Mouse (Mus musculus) skeletal muscle tissue, adult 2 months (tissue): ENCODE measurements around the gene Sdccag8.
"Not testable (repeated sequence)": the region's sequence is repeated elsewhere in the genome, so short reads cannot be mapped to it uniquely, and the experiment has no call there.

Experiments used
- DNase-seq: peaks from one replicate; pipeline ENCODE4 v3.0.0-alpha.2; 2012; ENCODE audit warnings: low read depth, low spot score

The Sdccag8 gene

DNA sequence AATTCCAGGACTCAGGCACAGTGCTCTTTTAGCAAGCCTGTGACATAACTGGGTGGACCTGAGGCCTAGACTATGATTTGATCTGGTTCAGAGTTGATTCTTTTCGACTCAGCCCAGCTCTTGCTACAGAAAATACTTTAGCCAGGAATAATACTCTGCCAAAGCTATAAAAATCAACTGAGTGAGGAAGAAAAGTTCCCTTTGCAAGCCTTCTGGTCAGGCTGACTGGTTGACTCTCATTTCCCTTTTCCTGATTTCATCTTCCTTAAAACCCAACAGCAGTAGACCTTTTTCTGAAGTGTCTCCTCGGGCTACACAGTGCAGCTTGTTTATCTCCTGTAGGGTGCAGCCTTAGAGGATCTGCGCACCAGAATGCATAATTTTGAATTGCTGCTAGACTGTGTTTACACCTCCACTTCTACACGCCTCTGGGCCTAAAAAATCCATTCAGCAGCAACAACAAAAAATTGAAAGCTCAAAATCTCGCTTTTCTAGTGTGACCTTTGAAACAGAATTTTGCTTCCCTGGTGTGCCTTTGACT, 13.6 kb downstream of the Sdccag8 start:
- no peak for DNase-seq

DNA sequence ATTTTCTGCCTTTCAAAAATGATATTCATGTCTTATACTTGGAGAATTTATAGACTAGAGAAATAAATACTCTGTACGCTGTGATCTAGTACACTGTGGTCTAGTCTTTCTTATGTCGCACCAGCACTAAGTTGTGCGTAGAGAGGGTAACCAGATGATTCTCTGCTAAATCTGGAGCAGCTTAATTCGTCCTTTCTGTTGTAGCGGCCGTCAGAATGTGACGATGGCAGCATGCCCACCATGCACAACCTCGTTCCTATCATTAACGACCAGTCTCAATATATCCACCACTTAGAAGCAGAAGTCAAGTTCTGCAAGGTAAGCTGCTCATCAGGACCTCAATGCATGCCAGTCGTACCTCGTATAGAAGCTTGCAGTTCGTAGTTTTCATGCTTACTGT, 14.2 kb downstream of the Sdccag8 start:
- peak; percentile 84 for DNase-seq

DNA sequence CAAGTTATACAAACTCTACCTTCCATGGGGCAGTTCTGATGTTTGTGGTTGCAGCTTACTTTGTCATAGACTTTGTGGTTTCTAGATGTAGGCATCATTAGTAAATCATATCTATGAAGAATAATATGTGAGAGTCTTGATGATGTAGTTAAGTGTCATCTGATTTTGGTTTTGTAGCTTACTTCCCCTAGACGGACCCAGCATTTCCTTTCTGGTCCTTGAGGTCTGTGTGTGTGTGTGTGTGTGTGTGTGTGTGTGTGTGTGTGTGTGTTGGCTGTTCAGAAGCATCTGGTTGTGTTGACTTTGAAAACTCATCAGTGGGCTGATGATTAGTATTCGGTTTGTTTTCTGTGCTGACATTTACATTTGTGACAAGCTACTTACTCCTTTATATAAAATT, 17.6 kb downstream of the Sdccag8 start:
- no peak for DNase-seq

DNA sequence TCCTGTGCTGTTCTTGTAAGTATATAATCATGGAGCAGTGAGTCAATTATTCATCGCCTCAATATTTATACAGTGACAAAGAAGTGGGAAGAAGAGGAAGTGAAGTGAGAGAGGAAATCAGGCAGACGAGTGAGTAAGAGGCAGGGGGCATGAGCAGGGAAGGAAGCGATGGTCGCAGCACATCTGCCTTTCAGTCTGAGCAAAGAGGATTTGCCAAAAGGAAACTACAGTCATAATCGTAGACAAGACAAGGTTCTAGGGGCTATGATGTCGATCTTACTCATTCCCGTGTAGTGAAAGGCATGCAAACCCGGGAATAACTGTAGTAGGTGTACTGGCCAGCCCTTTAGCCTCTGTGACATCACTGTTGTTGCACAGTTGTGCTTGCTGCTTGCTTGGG, 18.1 kb downstream of the Sdccag8 start:
- no peak for DNase-seq

DNA sequence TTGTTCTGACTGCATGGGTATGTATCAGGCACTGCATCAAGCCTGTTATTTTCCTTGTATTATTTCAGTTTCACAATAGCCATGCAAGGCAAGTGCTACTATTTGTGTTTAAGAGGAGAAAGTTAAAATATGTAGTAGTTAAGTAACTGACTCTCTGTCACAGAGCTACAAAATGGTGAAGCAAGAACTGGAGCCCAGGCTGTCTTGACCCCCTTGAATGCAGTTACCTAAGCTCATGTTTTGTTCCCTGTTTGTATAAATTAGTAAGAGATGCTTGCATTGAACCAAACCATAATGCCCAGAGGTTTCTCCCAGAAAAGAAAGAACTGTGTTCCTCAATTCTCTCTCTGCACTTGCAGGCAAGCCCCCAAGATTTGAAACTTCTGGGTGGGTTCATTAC, 18.8 kb downstream of the Sdccag8 start:
- no peak for DNase-seq

DNA sequence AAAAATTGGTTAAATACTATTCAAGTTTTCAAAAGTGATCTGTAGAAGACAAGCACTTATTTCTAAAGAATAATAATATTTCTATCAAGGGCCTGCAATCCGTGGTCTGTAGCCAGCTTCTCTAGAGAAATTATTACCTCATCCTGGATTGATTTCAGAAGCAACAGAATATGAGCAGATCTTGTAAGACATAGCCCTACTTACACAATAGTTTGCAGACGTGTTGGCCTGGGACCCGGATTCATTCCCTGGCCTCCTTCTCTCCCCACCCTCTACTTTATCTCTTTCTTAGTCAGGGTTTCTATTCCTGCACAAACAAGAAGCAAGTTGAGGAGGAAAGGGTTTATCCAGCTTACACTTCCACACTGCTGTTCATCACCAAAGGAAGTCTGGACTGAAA, 19.5 kb downstream of the Sdccag8 start:
- peak; percentile 73 for DNase-seq

DNA sequence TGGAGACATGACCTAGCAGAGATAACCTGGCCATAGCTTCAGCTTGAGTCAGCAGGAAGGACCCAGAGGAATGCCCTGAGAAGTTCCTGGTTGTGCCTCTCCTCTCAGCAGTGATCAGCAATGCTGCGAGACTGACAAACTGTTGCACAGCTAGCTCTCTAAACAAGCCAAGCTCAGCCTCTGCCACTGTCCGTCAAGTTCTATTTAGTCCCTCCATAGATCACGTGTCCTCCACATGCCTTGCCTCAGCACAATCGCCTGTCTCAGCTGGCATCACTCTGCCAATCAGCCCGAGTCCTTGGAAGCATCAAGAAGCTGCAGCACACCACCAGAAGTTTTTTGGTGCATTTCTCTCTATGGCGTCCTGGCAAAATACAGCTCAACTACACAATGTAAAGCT, 20.4 kb downstream of the Sdccag8 start:
- DNase-seq, result peak; percentile 69

DNA sequence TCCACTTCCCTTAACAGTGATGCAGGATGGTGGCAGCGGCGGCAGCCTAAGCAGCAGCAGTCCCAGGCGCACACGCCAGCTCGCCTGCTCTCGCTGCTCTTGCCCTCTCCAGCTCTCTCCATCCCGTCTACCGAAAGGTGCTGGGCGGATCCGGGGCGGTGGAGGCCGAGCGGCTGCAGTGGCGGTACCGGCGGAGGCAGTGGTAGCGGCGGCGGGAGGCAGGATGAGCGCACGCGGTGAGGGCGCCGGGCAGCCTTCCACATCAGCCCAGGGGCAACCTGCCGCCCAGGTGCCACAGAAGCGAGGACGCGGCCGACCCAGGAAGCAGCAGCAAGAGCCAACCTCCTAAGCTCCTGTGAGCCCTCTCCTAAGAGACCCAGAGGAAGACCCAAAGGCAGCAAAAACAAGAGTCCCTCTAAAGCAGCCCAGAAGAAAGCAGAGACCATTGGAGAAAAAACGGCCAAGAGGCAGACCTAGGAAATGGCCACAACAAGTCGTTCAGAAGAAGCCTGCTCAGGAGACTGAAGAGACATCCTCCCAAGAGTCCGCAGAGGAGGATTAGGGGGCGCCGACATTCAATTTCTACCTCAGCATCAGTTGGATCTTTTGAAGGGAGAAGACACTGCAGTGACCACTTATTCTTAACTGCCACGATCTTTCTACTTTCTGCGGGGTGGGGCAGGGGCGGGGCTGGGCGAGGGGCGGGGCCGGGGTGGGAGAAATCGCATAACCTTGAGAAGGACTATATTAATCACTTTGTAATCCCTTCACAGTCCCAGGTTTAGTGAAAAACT, 21.2 kb downstream of the Sdccag8 start:
- DNase-seq, result no peak

DNA sequence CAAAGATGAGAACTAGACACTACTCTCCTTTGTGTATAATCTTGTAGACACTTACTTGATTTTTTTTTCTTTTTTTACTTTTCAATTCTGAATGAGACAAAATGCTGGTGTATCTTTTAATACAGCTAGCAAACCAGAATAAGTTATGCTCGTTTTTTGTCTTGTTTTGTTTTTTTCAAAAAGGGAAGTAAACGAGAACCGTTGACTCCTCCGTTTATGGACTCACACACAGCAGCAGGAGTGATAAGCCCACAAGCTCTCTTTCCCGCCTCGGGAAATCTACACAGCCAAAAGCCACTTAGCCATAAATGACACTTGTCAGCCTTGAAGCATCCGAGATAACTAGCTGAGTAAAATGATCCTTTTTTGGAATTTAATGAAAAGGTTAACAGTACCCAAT, 22.1 kb downstream of the Sdccag8 start:
- not testable (repeated sequence) for DNase-seq

DNA sequence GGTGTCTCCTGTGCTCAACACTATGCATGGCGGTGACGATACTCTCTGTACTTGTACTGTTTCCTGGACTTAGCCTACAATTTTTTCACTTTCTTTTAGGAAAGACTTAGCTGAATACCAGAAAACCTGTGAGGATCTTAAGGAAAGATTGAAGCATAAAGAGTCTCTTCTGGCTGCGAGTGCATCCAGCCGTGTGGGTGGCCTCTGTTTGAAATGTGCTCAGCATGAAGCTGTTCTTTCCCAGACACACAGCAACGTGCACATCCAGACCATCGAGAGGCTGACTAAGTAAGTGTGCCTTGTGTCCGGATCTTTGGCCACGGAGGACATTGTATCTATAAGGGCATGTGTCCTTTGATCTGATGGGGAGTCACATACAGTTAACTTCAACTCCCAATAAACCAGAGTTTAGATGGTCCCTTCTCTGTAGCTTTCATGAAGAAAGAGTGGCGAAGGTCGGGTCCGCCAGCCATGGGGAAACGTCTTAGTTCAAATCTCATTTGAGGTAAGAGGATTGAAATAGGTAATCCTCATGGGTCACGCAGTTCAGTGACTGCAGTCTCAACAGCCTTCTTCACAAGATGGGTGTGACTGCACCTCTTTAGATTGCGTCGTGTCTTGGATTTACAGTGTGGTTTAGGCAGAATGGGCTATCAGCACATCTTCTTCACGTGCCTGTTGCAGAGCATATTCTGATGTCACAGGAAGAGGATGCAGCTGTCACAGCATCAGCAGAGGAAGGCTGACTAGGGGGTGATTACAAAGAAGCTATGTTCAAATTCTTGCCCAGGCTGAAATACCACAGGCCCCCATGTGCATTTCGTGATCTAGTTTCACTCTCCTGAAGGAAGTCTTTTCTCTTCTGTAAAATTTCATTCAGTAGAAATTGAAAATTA, 30.9 kb downstream of the Sdccag8 start:
- DNase-seq, result no peak

DNA sequence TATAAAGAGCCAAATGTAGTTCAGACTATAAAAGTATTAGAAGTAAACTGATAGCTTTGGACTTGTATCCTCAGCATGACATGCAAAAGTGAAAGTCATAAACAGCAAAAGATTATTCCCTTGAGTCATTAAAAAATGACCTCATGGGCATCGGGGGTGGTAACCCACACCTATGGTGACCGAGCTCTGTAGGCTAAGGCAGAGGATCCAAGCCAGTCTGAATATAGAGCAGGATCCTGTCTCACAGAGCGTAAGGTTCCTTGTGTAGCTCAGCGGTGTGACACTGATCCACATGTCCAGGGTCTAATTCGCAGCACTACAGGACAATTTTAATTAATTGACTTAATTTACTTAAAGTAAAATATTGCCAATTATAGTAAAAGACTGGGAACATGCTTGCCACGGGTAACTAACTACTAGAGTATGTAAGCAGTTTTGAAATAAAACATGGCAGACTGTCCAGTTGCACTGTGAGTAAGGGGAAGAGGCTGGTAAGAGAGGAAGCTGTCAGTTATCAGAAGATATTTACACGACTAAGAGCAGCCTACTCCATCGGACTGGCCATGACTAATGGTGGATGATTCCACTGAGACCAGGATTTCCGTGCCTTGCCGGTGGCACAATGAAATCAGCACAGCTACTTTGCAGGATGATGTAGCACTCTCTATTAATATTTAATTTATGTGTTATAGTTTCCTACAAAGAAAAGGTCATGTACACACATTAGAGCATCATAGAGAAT, 32.8 kb downstream of the Sdccag8 start:
- DNase-seq, result peak; percentile 69

DNA sequence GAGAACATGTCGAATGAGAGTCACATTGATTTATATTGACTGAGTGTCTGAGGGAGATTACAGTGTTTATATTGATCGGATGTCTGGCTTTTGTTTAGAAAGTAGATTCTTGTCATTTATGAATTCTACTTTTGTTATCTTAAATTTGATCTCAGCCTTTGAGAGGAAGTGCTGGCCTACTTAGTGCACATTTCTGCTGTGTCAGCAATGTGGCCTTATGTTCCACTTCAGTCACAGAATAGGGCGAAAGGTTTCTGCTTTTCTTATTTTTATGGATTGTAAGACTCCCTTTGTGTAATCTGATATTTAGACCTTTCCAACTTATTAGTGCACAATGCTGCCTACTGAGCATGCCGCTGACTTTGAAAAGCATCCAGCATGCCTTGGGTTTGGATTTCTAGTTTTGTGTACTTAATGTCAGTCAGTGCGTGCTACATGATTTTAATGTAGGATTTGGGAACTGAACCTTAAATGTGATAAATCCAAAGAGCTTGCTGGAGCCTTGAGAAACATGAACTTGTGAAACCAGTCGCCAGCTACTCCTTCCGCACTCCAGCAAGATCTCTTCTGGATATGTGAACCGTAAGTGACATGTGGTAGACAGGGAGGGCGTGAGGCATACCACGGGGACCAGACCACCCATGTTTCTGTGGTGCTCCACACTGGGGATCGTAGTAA, 34.3 kb downstream of the Sdccag8 start:
- DNase-seq, result no peak

DNA sequence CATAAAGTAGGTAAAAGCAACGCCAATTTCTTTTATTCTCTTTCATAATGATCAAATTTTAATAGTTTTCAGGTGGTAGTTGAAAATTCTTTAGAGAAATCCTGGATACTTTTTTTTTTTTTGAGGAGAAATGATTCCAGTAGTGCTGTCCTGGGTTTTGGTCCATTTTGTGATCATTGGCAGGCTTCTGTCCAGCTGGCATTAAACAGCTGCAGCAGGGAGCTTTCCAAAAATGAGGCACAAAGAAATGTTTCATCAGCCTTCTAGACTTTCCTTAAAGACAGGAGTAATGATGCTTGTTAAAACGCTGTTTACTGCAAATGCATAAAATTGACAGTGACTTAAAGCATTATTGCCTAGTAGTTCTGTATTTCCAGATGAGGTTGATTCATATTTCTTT, 34.9 kb downstream of the Sdccag8 start:
- no peak for DNase-seq

DNA sequence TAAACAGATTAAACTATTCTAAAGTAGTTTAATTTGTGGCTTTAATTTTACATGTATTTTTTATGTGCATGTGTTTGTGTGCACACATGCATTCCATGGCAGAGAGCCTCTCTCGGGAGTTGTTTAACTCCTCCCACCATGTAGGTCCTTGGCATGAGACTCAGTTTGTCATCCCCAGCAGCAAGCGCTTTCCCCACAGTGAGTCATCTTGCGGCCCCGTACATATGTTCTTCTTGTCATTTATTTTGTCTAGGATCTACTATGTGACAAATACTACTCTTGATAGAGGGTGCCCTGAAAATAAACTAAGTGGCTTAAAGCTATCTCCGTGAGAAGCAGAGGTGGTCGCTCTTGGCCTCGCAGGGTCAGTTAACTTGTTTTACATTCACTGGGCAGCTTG, 36.9 kb downstream of the Sdccag8 start:
- DNase-seq, result no peak

DNA sequence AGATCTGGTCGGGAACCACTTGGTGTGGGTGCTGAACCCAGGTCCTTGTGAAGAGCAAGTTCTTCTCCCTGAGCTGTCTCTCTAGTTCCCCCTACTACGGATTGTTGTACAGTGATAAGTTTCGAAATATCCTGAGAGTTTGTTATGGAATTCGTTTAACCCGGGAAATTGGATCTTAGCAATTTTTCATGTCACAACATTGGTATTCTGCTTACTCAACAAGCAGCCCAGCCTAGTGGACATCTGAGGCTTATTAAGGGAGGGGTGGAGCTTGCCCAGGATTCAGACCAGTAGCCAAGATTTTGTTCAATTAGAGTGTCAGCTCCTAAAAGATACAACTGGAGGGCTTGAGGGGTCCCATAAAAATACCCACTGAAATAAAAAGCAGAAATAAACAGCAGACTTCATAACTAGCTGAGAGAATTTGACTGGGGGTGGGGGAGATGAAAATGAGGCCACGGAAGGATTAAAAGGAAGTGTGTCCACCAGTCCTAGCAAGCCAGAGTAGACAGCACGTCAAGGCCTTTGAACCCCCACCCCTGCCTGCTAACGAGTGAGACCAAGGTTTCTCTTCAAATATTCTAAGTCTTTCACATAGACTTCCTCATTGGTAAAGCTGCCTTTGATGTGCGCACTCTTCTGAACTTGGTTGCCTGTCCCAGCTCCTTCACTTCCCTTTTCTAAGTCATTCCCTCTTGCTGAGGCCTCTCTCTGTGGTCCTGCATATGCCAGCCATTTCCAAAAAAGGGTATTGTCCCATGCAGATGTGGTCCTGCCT, 38.5 kb downstream of the Sdccag8 start:
- DNase-seq, result no peak

DNA sequence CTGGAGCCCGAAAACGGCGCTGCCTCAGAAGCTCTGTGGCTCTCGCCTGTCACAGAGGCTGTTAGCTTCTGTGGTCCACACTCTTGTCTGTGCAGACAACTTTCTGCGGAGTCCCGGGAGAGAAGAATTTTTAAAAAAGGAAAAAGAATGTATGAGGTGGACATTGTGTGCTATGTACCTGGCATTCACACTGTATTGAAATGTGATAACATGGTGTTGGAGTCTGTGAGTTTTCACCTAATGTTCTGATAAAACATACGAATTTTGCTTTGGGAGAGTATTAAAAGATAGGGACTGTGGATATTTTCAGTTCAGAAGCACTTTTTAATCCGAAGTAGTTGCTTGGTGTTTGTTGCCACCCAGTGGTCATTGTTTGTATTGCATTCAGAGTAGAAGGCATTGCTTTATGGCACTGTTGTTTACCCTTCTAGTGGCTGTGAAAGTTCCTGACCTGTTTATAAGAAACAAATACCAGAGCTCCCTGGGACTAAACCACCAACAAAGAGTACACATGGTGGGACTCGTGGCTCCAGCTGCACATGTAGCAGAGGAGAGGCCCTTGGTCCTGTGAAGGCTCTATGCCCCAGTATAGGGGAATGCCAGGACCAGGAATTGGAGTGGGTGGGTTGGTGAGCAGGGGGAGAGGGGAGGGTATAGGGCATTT, 47.7 kb downstream of the Sdccag8 start:
- peak; percentile 64 for DNase-seq

DNA sequence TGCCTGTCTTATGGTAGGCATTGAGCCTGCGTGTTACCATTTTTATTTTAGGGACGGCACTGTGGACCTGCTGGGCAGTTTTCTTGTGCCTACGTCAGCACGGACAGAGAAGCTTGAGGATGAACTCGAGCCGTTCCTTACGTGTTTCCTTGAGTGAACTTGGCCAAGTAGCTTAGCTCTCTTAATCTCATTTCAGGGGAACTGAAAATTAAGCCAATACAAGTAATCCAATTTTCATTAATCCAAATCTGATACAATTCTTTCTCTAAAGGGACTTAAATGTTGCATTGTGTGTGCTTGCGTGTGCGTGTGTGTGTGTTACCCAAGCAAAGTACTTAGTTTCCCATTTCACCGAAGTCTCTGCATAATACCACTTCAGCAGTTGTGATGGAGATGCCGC, 56.0 kb downstream of the Sdccag8 start:
- DNase-seq, result no peak

DNA sequence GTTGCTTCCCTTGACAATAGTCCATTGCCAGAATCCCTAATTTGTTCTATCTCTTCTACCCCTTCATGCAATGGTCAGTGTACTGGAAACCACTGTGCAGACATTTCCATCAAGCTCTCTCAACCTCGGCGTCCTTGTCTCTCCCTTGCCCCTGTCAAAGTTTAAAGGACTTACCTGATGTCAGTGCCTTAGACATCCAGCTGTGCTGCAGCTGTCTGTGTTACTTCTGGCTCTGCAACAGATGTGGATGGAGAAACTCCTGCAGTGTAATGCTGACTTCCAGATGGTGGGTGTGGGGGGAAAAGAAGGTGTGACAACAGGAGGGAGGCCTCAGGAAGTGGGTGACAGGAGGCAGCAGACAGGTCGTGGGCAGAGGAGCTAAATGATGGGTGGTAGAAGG, 57.5 kb downstream of the Sdccag8 start:
- DNase-seq, result no peak

DNA sequence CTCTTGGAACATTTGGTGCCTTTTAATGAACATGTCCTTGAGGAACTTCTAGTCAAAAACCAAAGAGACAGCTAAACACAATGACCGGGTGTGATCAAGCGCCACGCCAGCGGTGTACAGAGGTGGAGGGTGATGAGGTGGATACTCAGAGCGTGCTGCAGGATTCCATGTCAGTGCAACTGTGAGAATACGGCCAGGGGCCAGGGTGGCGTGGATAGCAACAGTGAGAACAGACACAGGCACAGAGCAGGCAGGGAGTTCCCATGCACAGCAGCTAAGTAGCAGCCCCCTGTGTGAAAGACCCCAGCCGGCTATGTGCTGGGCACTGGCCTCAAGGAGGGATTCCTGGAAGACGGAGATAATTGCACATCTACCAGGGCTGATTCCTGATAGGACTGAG, 59.0 kb downstream of the Sdccag8 start:
- no peak for DNase-seq

DNA sequence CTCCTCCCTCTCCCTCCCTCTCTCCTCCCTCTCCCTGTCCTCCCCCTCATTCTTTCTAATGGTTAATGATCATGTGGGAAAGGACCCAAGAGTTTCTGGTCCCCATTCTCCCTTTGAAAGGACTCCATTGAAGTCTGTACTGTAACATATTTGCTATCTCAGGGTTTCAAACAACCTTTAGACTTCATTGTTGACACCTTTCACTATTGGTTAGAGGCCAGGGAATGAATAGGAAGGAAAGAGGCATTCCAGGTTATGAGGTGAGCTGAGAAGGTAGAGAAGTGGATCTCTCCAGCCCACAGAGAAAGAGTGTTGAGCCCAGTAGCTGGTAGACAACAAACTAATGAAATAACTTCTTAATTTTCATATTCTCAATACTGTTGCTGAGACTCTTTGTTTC, 59.7 kb downstream of the Sdccag8 start:
- DNase-seq, result no peak
